Mouse (Mus musculus): Measurements from ENCODE around the gene Slc2a3. TPM values are rescaled to one million over a fixed set of nuclear protein-coding genes. Genes with fewer than 3 reads are reported as not detected.

The Slc2a3 gene
- polyA plus RNA-seq, 1 experiment = 1.3 TPM

- Histone ChIP-seq H3K27ac (ENCODE audit: insufficient read depth, low read depth, low read length) (no peak overlapping the region), H3K27me3 (ENCODE audit: control insufficient read depth, insufficient read depth, low read length) (0 out of 2 replicates have a peak, but pooled peaks cover under 1% of the 10 kb centered on the region), H3K36me3 (ENCODE audit: control insufficient read depth, insufficient read depth, low read length) (no peaks in the 10 kb centered on the region), H3K4me3 (ENCODE audit: low read depth, low read length) (no peak overlapping the region), H3K4me1 (ENCODE audit: control insufficient read depth, insufficient read depth, insufficient read length, low read length) (no peaks in the 10 kb centered on the region)
- WGBS = 74% methylated on average over 5 of the region's 5 CpGs
- TF ChIP-seq CTCF (IDR thresholded peaks at IDR 0.05; ENCODE audit: extremely low read depth, insufficient read length, insufficient replicate concordance, low read depth, low read length) (no peak), POLR2A (IDR thresholded peaks at IDR 0.05; ENCODE audit: low read depth, low read length) (no peak)
Measured at GRCm38 (mm10) chr6:122758732-122759131, 42.7 kb downstream of the Slc2a3 start.

- no peaks in the 10 kb centered on the region for H3K36me3 ChIP-seq (ENCODE audit: control insufficient read depth, insufficient read depth, low read length)
- H3K4me3 ChIP-seq (ENCODE audit: low read depth, low read length) = no peak overlapping the region
- no peak for TF ChIP-seq CTCF (IDR thresholded peaks at IDR 0.05; ENCODE audit: extremely low read depth, insufficient read length, insufficient replicate concordance, low read depth, low read length)
- TF ChIP-seq POLR2A (IDR thresholded peaks at IDR 0.05; ENCODE audit: low read depth, low read length) = no peak
- no peak overlapping the region for H3K27ac ChIP-seq (ENCODE audit: insufficient read depth, low read depth, low read length)
- no peaks in the 10 kb centered on the region for H3K4me1 ChIP-seq (ENCODE audit: control insufficient read depth, insufficient read depth, insufficient read length, low read length)
- 59% methylated on average over 2 of the region's 2 CpGs for WGBS
- no peaks in the 10 kb centered on the region for H3K27me3 ChIP-seq (ENCODE audit: control insufficient read depth, insufficient read depth, low read length)
Measured at GRCm38 (mm10) chr6:122755913-122756312, 45.5 kb downstream of the Slc2a3 start.

GRCm38 (mm10) chr6:122750579-122750978 lies 50.9 kb downstream of the Slc2a3 start:
- H3K4me3 ChIP-seq (ENCODE audit: low read depth, low read length) = no peak overlapping the region
- H3K27me3 ChIP-seq (ENCODE audit: control insufficient read depth, insufficient read depth, low read length) = no peaks in the 10 kb centered on the region
- H3K36me3 ChIP-seq (ENCODE audit: control insufficient read depth, insufficient read depth, low read length) = no peaks in the 10 kb centered on the region
- 65% methylated on average over 6 of the region's 6 CpGs for WGBS
- TF ChIP-seq POLR2A (IDR thresholded peaks at IDR 0.05; ENCODE audit: low read depth, low read length) (no peak), CTCF (IDR thresholded peaks at IDR 0.05; ENCODE audit: extremely low read depth, insufficient read length, insufficient replicate concordance, low read depth, low read length) (no peak)
- H3K27ac ChIP-seq (ENCODE audit: insufficient read depth, low read depth, low read length) = no peak overlapping the region
- H3K4me1 ChIP-seq (ENCODE audit: control insufficient read depth, insufficient read depth, insufficient read length, low read length) = no peaks in the 10 kb centered on the region

- Histone ChIP-seq H3K4me3 (ENCODE audit: low read depth, low read length) (no peak overlapping the region), H3K4me1 (ENCODE audit: control insufficient read depth, insufficient read depth, insufficient read length, low read length) (no peaks in the 10 kb centered on the region), H3K27ac (ENCODE audit: insufficient read depth, low read depth, low read length) (no peak overlapping the region), H3K36me3 (ENCODE audit: control insufficient read depth, insufficient read depth, low read length) (no peaks in the 10 kb centered on the region), H3K27me3 (ENCODE audit: control insufficient read depth, insufficient read depth, low read length) (no peaks in the 10 kb centered on the region)
- TF ChIP-seq POLR2A (IDR thresholded peaks at IDR 0.05; ENCODE audit: low read depth, low read length) (no peak), CTCF (IDR thresholded peaks at IDR 0.05; ENCODE audit: extremely low read depth, insufficient read length, insufficient replicate concordance, low read depth, low read length) (no peak)
- WGBS = 76% methylated on average over 10 of the region's 10 CpGs
Measured at GRCm38 (mm10) chr6:122744505-122745249, 56.8 kb downstream of the Slc2a3 start.

GRCm38 (mm10) chr6:122743353-122743752 lies 58.1 kb downstream of the Slc2a3 start:
- whole genome bisulfite sequencing = 49% methylated on average over 11 of the region's 11 CpGs
- no peak overlapping the region for H3K4me3 ChIP-seq (ENCODE audit: low read depth, low read length)
- TF ChIP-seq CTCF (IDR thresholded peaks at IDR 0.05; ENCODE audit: extremely low read depth, insufficient read length, insufficient replicate concordance, low read depth, low read length) (no peak), POLR2A (IDR thresholded peaks at IDR 0.05; ENCODE audit: low read depth, low read length) (no peak)
- no peak overlapping the region for H3K27ac ChIP-seq (ENCODE audit: insufficient read depth, low read depth, low read length)
- no peaks in the 10 kb centered on the region for H3K27me3 ChIP-seq (ENCODE audit: control insufficient read depth, insufficient read depth, low read length)
- H3K4me1 ChIP-seq (ENCODE audit: control insufficient read depth, insufficient read depth, insufficient read length, low read length) = no peaks in the 10 kb centered on the region
- H3K36me3 ChIP-seq (ENCODE audit: control insufficient read depth, insufficient read depth, low read length) = no peaks in the 10 kb centered on the region

GRCm38 (mm10) chr6:122742228-122742899 lies 59.1 kb downstream of the Slc2a3 start:
- Histone ChIP-seq H3K36me3 (ENCODE audit: control insufficient read depth, insufficient read depth, low read length) (no peaks in the 10 kb centered on the region), H3K27ac (ENCODE audit: insufficient read depth, low read depth, low read length) (no peak overlapping the region; the same call in 1 of the 2 replicates), H3K4me3 (ENCODE audit: low read depth, low read length) (peak overlapping the region; percentile 61), H3K4me1 (ENCODE audit: control insufficient read depth, insufficient read depth, insufficient read length, low read length) (no peaks in the 10 kb centered on the region), H3K27me3 (ENCODE audit: control insufficient read depth, insufficient read depth, low read length) (no peaks in the 10 kb centered on the region)
- TF ChIP-seq CTCF (IDR thresholded peaks at IDR 0.05; ENCODE audit: extremely low read depth, insufficient read length, insufficient replicate concordance, low read depth, low read length) (no peak), POLR2A (IDR thresholded peaks at IDR 0.05; ENCODE audit: low read depth, low read length) (peak; percentile 25; the same call in 1 of the 2 replicates)
- 6% methylated on average over 23 of the region's 23 CpGs for WGBS

All from small intestine, adult 2 months (tissue).